Mouse (Mus musculus) MEL (cell line): ENCODE results near the gene Btnl10. TPM values are rescaled to one million over a fixed set of nuclear protein-coding genes. Genes with fewer than 3 reads are reported as not detected.

Source experiments
- DNase-seq: peaks from one replicate; pipeline ENCODE4 v3.0.0; 2011; ENCODE audit warnings: low read depth, low spot score
- H3K27ac ChIP-seq: 2 replicates; pipeline ENCODE4 v1.5.1; 2012; ENCODE audit warnings: low read depth, mild to moderate bottlenecking, control low read depth, low read length, moderate library complexity; ENCODE audit not compliant: control insufficient read depth
- H3K27me3 ChIP-seq, 2 experiments: fragments of 150-350 bp in 1 of 2; sonication (generic) in 1 of 2; 2 replicates each; pipeline ENCODE4 v1.6.1; 2012; ENCODE audit warnings: low read length in 2 of 2, mild to moderate bottlenecking in 2 of 2, improper control_type of control experiment in 1 of 2, moderate library complexity in 1 of 2; ENCODE audit not compliant: insufficient read depth in 2 of 2, control insufficient read depth in 1 of 2
- H3K36me3 ChIP-seq, 2 experiments: 2 replicates each; pipeline ENCODE4 v1.6.1; 2012 to 2014; ENCODE audit warnings: low read length in 2 of 2, improper control_type of control experiment in 1 of 2, inconsistent platforms in 1 of 2, mild to moderate bottlenecking in 1 of 2; ENCODE audit not compliant: insufficient read depth in 2 of 2, control insufficient read depth in 1 of 2
- H3K4me1 ChIP-seq, 2 experiments: fragments of 150-350 bp in 1 of 2; sonication (generic) in 1 of 2; 2 replicates each; pipeline ENCODE4 v1.6.1; 2012; ENCODE audit warnings: low read length in 2 of 2, improper control_type of control experiment in 1 of 2, mild to moderate bottlenecking in 1 of 2; ENCODE audit not compliant: insufficient read depth in 2 of 2, control insufficient read depth in 1 of 2
- H3K4me3 ChIP-seq, 2 experiments: fragments of 150-350 bp in 1 of 2; sonication (generic) in 1 of 2; 2 replicates each; pipeline ENCODE4 v1.5.1; 2012; ENCODE audit warnings: low read depth in 2 of 2, low read length in 2 of 2, mild to moderate bottlenecking in 2 of 2, moderate library complexity in 2 of 2, control low read depth in 1 of 2, improper control_type of control experiment in 1 of 2; ENCODE audit not compliant: control insufficient read depth in 1 of 2, insufficient read depth in 1 of 2
- H3K79me2 ChIP-seq: 2 replicates; pipeline ENCODE4 v1.6.1; 2012; ENCODE audit warnings: mild to moderate bottlenecking, low read length, moderate library complexity; ENCODE audit not compliant: control insufficient read depth, poor library complexity, insufficient read depth
- H3K9ac ChIP-seq: 2 replicates; pipeline ENCODE4 v1.6.1; 2012; ENCODE audit warnings: low read depth, mild to moderate bottlenecking, control low read depth, low read length, moderate library complexity; ENCODE audit not compliant: control insufficient read depth, poor library complexity, severe bottlenecking
- H3K9me3 ChIP-seq: fragments of 150-350 bp; sonication (generic); replicated peaks from 2 replicates; pipeline ENCODE4 v1.6.1; 2012; ENCODE audit warnings: mild to moderate bottlenecking, low read length, improper control_type of control experiment, moderate library complexity; ENCODE audit not compliant: insufficient read depth
- CHD1 ChIP-seq: IDR thresholded peaks from 2 replicates; pipeline ENCODE4 v1.6.1; 2012; ENCODE audit warnings: low read depth, mild to moderate bottlenecking, inconsistent platforms, low read length, improper control_type of control experiment
- CHD2 ChIP-seq: IDR thresholded peaks from 2 replicates; pipeline ENCODE4 v1.6.1; 2011; ENCODE audit warnings: low read length, improper control_type of control experiment
- CTCF ChIP-seq, 3 experiments: IDR thresholded peaks in 2 of 3; conservative IDR thresholded peaks in 1 of 3; 2 replicates each; pipeline ENCODE4 v1.5.1; 2011 to 2012; ENCODE audit warnings: low read length in 3 of 3, low read depth in 2 of 3, mild to moderate bottlenecking in 2 of 3, improper control_type of control experiment in 1 of 3, inconsistent platforms in 1 of 3, mixed read lengths in 1 of 3, moderate library complexity in 1 of 3; ENCODE audit not compliant: control insufficient read depth in 1 of 3, insufficient read depth in 1 of 3, poor library complexity in 1 of 3, severe bottlenecking in 1 of 3
- E2F4 ChIP-seq: IDR thresholded peaks from 2 replicates; pipeline ENCODE4 v1.6.1; 2011; ENCODE audit warnings: low read depth, low read length, improper control_type of control experiment, borderline replicate concordance
- ELF1 ChIP-seq: IDR thresholded peaks from 2 replicates; pipeline ENCODE4 v1.6.1; 2014; ENCODE audit warnings: low read depth, mild to moderate bottlenecking, inconsistent platforms, low read length, improper control_type of control experiment, moderate library complexity
- EP300 ChIP-seq, 2 experiments: IDR thresholded peaks; 2 replicates each; pipeline ENCODE4 v1.6.1; 2011; ENCODE audit warnings: improper control_type of control experiment in 2 of 2, low read length in 2 of 2, low read depth in 1 of 2, mild to moderate bottlenecking in 1 of 2
- ETS1 ChIP-seq: IDR thresholded peaks from 2 replicates; pipeline ENCODE4 v1.6.1; 2012; ENCODE audit warnings: low read depth, mild to moderate bottlenecking, inconsistent platforms, low read length, improper control_type of control experiment, moderate library complexity
- GABPA ChIP-seq: IDR thresholded peaks from 2 replicates; pipeline ENCODE4 v1.6.1; 2012; ENCODE audit warnings: low read depth, mild to moderate bottlenecking, inconsistent platforms, low read length, improper control_type of control experiment, moderate library complexity
- GATA1 ChIP-seq: IDR thresholded peaks from 2 replicates; pipeline ENCODE4 v1.6.1; 2011; ENCODE audit warnings: low read depth, low read length, improper control_type of control experiment
- JUND ChIP-seq: IDR thresholded peaks from 2 replicates; pipeline ENCODE4 v1.6.1; 2011; ENCODE audit warnings: low read depth, mild to moderate bottlenecking, improper control_type of control experiment, low read length
- KAT2A ChIP-seq: conservative IDR thresholded peaks from 2 replicates; pipeline ENCODE4 v1.6.1; 2012; ENCODE audit warnings: low read depth, low read length, improper control_type of control experiment, inconsistent platforms
- MAFK ChIP-seq: IDR thresholded peaks from 2 replicates; pipeline ENCODE4 v1.6.1; 2011; ENCODE audit warnings: low read depth, mild to moderate bottlenecking, low read length, improper control_type of control experiment, borderline replicate concordance
- MAX ChIP-seq: IDR thresholded peaks from 2 replicates; pipeline ENCODE4 v1.6.1; 2011; ENCODE audit warnings: low read length, improper control_type of control experiment
- MAZ ChIP-seq: IDR thresholded peaks from 2 replicates; pipeline ENCODE4 v1.6.1; 2012; ENCODE audit warnings: low read depth, mild to moderate bottlenecking, inconsistent platforms, low read length, improper control_type of control experiment
- MEF2A ChIP-seq: IDR thresholded peaks from 2 replicates; pipeline ENCODE4 v1.6.1; 2014; ENCODE audit warnings: low read depth, mild to moderate bottlenecking, inconsistent platforms, low read length, improper control_type of control experiment; ENCODE audit not compliant: poor library complexity, insufficient replicate concordance, severe bottlenecking; ENCODE audit errors: extremely low read depth
- MXI1 ChIP-seq: IDR thresholded peaks from 2 replicates; pipeline ENCODE4 v1.6.1; 2011; ENCODE audit warnings: mild to moderate bottlenecking, low read depth, low read length, improper control_type of control experiment
- MYB ChIP-seq: IDR thresholded peaks from 2 replicates; pipeline ENCODE4 v1.6.1; 2011; ENCODE audit warnings: mild to moderate bottlenecking, low read depth, low read length, improper control_type of control experiment
- NELFE ChIP-seq: IDR thresholded peaks from 2 replicates; pipeline ENCODE4 v1.6.1; 2011; ENCODE audit warnings: low read depth, low read length, improper control_type of control experiment
- NRF1 ChIP-seq: IDR thresholded peaks from 2 replicates; pipeline ENCODE4 v1.6.1; 2014; ENCODE audit warnings: low read depth, mild to moderate bottlenecking, inconsistent platforms, low read length, improper control_type of control experiment, moderate library complexity; ENCODE audit not compliant: poor library complexity, insufficient read depth, severe bottlenecking
- POLR2A ChIP-seq, 2 experiments: IDR thresholded peaks; 2 replicates each; pipeline ENCODE4 v1.6.1; 2011 to 2012; ENCODE audit warnings: low read length in 2 of 2, mild to moderate bottlenecking in 2 of 2, control low read depth in 1 of 2, improper control_type of control experiment in 1 of 2, low read depth in 1 of 2, moderate library complexity in 1 of 2; ENCODE audit not compliant: control insufficient read depth in 1 of 2, insufficient read depth in 1 of 2, poor library complexity in 1 of 2
- POLR2AphosphoS2 ChIP-seq: IDR thresholded peaks from 2 replicates; pipeline ENCODE4 v1.6.1; 2011; ENCODE audit warnings: low read length, improper control_type of control experiment
- RAD21 ChIP-seq: IDR thresholded peaks from 2 replicates; pipeline ENCODE4 v1.6.1; 2011; ENCODE audit warnings: mild to moderate bottlenecking, low read depth, low read length, improper control_type of control experiment
- RCOR1 ChIP-seq: IDR thresholded peaks from 2 replicates; pipeline ENCODE4 v1.6.1; 2012; ENCODE audit warnings: low read depth, mild to moderate bottlenecking, inconsistent platforms, low read length, improper control_type of control experiment
- SIN3A ChIP-seq: IDR thresholded peaks from 2 replicates; pipeline ENCODE4 v1.6.1; 2012; ENCODE audit warnings: low read length, improper control_type of control experiment, inconsistent platforms
- SMC3 ChIP-seq: IDR thresholded peaks from 2 replicates; pipeline ENCODE4 v1.6.1; 2011; ENCODE audit warnings: low read depth, low read length, improper control_type of control experiment
- TAL1 ChIP-seq: IDR thresholded peaks from 2 replicates; pipeline ENCODE4 v1.6.1; 2012; ENCODE audit warnings: mild to moderate bottlenecking, inconsistent platforms, low read length, moderate library complexity, mixed read lengths
- TBP ChIP-seq: IDR thresholded peaks from 2 replicates; pipeline ENCODE4 v1.8.0; 2011; ENCODE audit warnings: low read depth, low read length, improper control_type of control experiment
- TCF12 ChIP-seq: IDR thresholded peaks from 2 replicates; pipeline ENCODE4 v1.6.1; 2014; ENCODE audit warnings: low read depth, mild to moderate bottlenecking, inconsistent platforms, low read length, improper control_type of control experiment, moderate library complexity
- UBTF ChIP-seq: IDR thresholded peaks from 2 replicates; pipeline ENCODE4 v1.6.1; 2012; ENCODE audit warnings: low read depth, mild to moderate bottlenecking, inconsistent platforms, low read length, improper control_type of control experiment, moderate library complexity, borderline replicate concordance; ENCODE audit not compliant: insufficient read depth
- USF1 ChIP-seq: IDR thresholded peaks from 2 replicates; pipeline ENCODE4 v1.6.1; 2014; ENCODE audit warnings: low read depth, mild to moderate bottlenecking, inconsistent platforms, low read length, improper control_type of control experiment, moderate library complexity
- USF2 ChIP-seq, 2 experiments: IDR thresholded peaks; 2 replicates each; pipeline ENCODE4 v1.6.1; 2011 to 2012; ENCODE audit warnings: improper control_type of control experiment in 2 of 2, low read length in 2 of 2, borderline replicate concordance in 1 of 2, inconsistent platforms in 1 of 2, low read depth in 1 of 2, mild to moderate bottlenecking in 1 of 2; ENCODE audit not compliant: insufficient read depth in 1 of 2
- ZC3H11A ChIP-seq: IDR thresholded peaks from 2 replicates; pipeline ENCODE4 v1.6.1; 2012; ENCODE audit warnings: low read depth, mild to moderate bottlenecking, inconsistent platforms, low read length, improper control_type of control experiment
- ZKSCAN1 ChIP-seq: IDR thresholded peaks from 2 replicates; pipeline ENCODE4 v1.6.1; 2012; ENCODE audit warnings: low read depth, mild to moderate bottlenecking, inconsistent platforms, low read length, improper control_type of control experiment, moderate library complexity
- ZMIZ1 ChIP-seq: IDR thresholded peaks from 2 replicates; pipeline ENCODE4 v1.6.1; 2012; ENCODE audit warnings: low read depth, mild to moderate bottlenecking, inconsistent platforms, low read length, improper control_type of control experiment, moderate library complexity
- ZNF384 ChIP-seq: IDR thresholded peaks from 2 replicates; pipeline ENCODE4 v1.6.1; 2012; ENCODE audit warnings: low read depth, mild to moderate bottlenecking, inconsistent platforms, low read length, improper control_type of control experiment
- polyA plus RNA-seq, 2 experiments: library from polyadenylated mRNA; stranded (reverse) in 1 of 2; unstranded in 1 of 2; fragments of >175 nt in 1 of 2; fragments of >200 nt in 1 of 2; gene quantifications; 2 replicates each; pipeline versions ENCODE4 v1.2.1 to v1.2.4; 2012; ENCODE audit warnings: low replicate concordance in 2 of 2, low read depth in 1 of 2; ENCODE audit not compliant: insufficient read length in 2 of 2, insufficient read depth in 1 of 2, missing spikeins in 1 of 2
- total RNA-seq: library from RNA; depleted of rRNA; stranded (reverse); fragments of 300-350 nt; gene quantifications from 2 replicates; pipeline ENCODE4 v1.2.3, GENCODE M21; 2012

The Btnl10 gene
- total and polyA plus RNA-seq, 3 experiments, result 0.92 to 1.7 TPM; not detected in 1

- peaks cover 4 to 15% of the 10 kb centered on the region in 2 experiments; a peak in 3 of 4 replicates for H3K4me1 ChIP-seq
- peak overlapping the region; percentile 54 for H3K9ac ChIP-seq
- TF ChIP-seq MEF2A (no peak), TBP (peak; percentile 99), NRF1 (no peak), USF1 (no peak), MYB (no peak), SIN3A (peak; percentile 50), UBTF (no peak), CHD1 (no peak), RCOR1 (no peak; the same call in 1 of the 2 replicates), ZC3H11A (0 out of 2 replicates have a peak, but pooled peaks have one; percentile 4), E2F4 (0 out of 2 replicates have a peak, but pooled peaks have one; percentile 24), KAT2A (no peak), CTCF (IDR thresholded peaks at IDR 0.05 in 2 of 3, conservative IDR thresholded peaks at IDR 0.05 in 1 of 3; ENCODE audit: control insufficient read depth in 1 of 3, insufficient read depth in 1 of 3, low read depth in 2 of 3, low read length in 3 of 3, poor library complexity in 1 of 3, severe bottlenecking in 1 of 3) (peak; percentile 65 to 82 (median 74)), ELF1 (no peak), MXI1 (peak; percentile 58; the same call in 1 of the 2 replicates), MAZ (peak; percentile 42; the same call in 1 of the 2 replicates), MAFK (no peak), EP300 (IDR thresholded peaks at IDR 0.05; ENCODE audit: low read depth in 1 of 2, low read length in 2 of 2) (peak in 1 of 2 experiments; percentile 3; a peak in 1 of 4 replicates), TCF12 (peak; percentile 62), RAD21 (peak; percentile 40), GABPA (no peak), NELFE (peak; percentile 73), USF2 (IDR thresholded peaks at IDR 0.05; ENCODE audit: borderline replicate concordance in 1 of 2, insufficient read depth in 1 of 2, low read depth in 1 of 2, low read length in 2 of 2) (no peak), MAX (no peak), JUND (0 out of 2 replicates have a peak, but pooled peaks have one; percentile 30), ZKSCAN1 (no peak), ETS1 (no peak), ZNF384 (no peak), GATA1 (0 out of 2 replicates have a peak, but pooled peaks have one; percentile 13), POLR2A (IDR thresholded peaks at IDR 0.05; ENCODE audit: control insufficient read depth in 1 of 2, insufficient read depth in 1 of 2, low read depth in 1 of 2, low read length in 2 of 2, poor library complexity in 1 of 2) (peak in 1 of 2 experiments; percentile 82; a peak in 2 of 4 replicates), SMC3 (peak; percentile 49), CHD2 (peak; percentile 80), TAL1 (no peak), POLR2AphosphoS2 (peak; percentile 65; the same call in 1 of the 2 replicates), ZMIZ1 (peak; percentile 87)
These were observed 10.3 kb downstream of the Btnl10 start for GRCm38 (mm10) chr11:58927790-58928651.

More at GRCm38 (mm10) chr11:58927790-58928651, 10.3 kb downstream of the Btnl10 start:
- peak; percentile 93 for DNase-seq
- H3K36me3 ChIP-seq, result peaks cover 0 to 13% of the 10 kb centered on the region in 2 experiments; a peak in 2 of 4 replicates
- H3K27me3 ChIP-seq, result no peaks in the 10 kb centered on the region
- H3K79me2 ChIP-seq, result peaks cover 1% of the 10 kb centered on the region; the same call in 1 of the 2 replicates
- peak overlapping the region; percentile 62 to 72 for H3K4me3 ChIP-seq
- no peaks in the 10 kb centered on the region for H3K9me3 ChIP-seq
- H3K27ac ChIP-seq, result peak overlapping the region; percentile 51
